14 mouse cellular contexts compared by ENCODE assay signal in genomic region chr17:71990176-71990720, GRCm38 (mm10).
A peak's percentile ranks its signal among the peaks of the same experiment; 100 is the strongest.
DNase-seq lines count a peak whose midpoint lies in the region; ATAC-seq lines count a peak whose summit lies in the region.
"Had no signal": no experiment of that assay in that cellular context is flagged by ENCODE, and none has a peak within 500 bp of the region (broad histone marks: within the 10 kb centered on the region; RNA-seq: fewer than 3 reads in every experiment).

No protein-coding gene starts in this region.

- DNase-seq in heart, adult 11 months: peak; percentile 60
- DNase-seq in heart, adult 8-10 months (ENCODE audit: low spot score): no peak
- DNase-seq in CD4-positive helper T cell, adult 2 months (ENCODE audit: low read depth, low spot score): peak; percentile 37
- DNase-seq in T-cell, adult 2 months (ENCODE audit: low spot score): peak; percentile 12
- peak; percentile 5 for DNase-seq in induced T-regulatory cell, adult 2 months (ENCODE audit: low read depth)
- no peak for DNase-seq in right cerebral cortex, adult 18-20 months
- DNase-seq: adrenal gland, adult 8-10 months; adrenal gland, postnatal 36 days; cerebellum, postnatal 25 days; heart, postnatal 36 days had no signal

- ATAC-seq in frontal cortex, adult (ENCODE audit: low TSS enrichment): no peak
- ATAC-seq: inflammation-experienced regulatory T-cells, adult 6 months; intestine, postnatal 0 days; Patski had no signal

Comparison
In these comparisons a context has a peak if more than half of its experiments do, and no peak if none do; other contexts are left out.
1. DNase-seq: peak in heart, adult 11 months (single experiment), CD4-positive helper T cell, adult 2 months (single experiment), T-cell, adult 2 months (single experiment) and induced T-regulatory cell, adult 2 months (single experiment); none in heart, adult 8-10 months (single experiment) and right cerebral cortex, adult 18-20 months (single experiment).